Mouse (Mus musculus) liver, adult 2 months (tissue): ENCODE data around the gene Ctdspl. TPM values are rescaled to one million over a fixed set of nuclear protein-coding genes. Genes with fewer than 3 reads are reported as not detected.

Experiments used
- DNase-seq: peaks from one replicate; pipeline ENCODE4 v3.0.0-alpha.2; 2011; ENCODE audit warnings: low read depth, low spot score; ENCODE audit errors: extremely low read depth
- H3K27ac ChIP-seq: fragments of 200-500 bp; replicated peaks from 2 replicates; pipeline ENCODE4 v1.5.1; 2012; ENCODE audit warnings: low read depth, mild to moderate bottlenecking, control low read depth, inconsistent platforms, low read length; ENCODE audit not compliant: insufficient read depth
- H3K27me3 ChIP-seq: fragments of 200-500 bp; 2 replicates; pipeline ENCODE4 v1.6.1; 2012; ENCODE audit warnings: mild to moderate bottlenecking, moderate library complexity, low read length, inconsistent platforms; ENCODE audit not compliant: control insufficient read depth, insufficient read depth
- H3K36me3 ChIP-seq: fragments of 200-500 bp; 2 replicates; pipeline ENCODE4 v1.6.1; 2012; ENCODE audit warnings: low read length, inconsistent platforms; ENCODE audit not compliant: control insufficient read depth, insufficient read depth
- H3K4me1 ChIP-seq: fragments of 200-500 bp; 2 replicates; pipeline ENCODE4 v1.6.1; 2011; ENCODE audit warnings: low read length; ENCODE audit not compliant: control insufficient read depth, insufficient read depth
- H3K4me3 ChIP-seq: fragments of 200-500 bp; 2 replicates; pipeline ENCODE4 v1.5.1; 2011; ENCODE audit warnings: low read depth, mild to moderate bottlenecking, control low read depth, low read length, moderate library complexity; ENCODE audit not compliant: insufficient read depth
- H3K79me2 ChIP-seq: fragments of 200-500 bp; 2 replicates; pipeline ENCODE4 v1.6.1; 2012; ENCODE audit warnings: inconsistent platforms, mild to moderate bottlenecking, low read length, moderate library complexity; ENCODE audit not compliant: control insufficient read depth, insufficient read depth
- H3K9ac ChIP-seq: fragments of 200-500 bp; 2 replicates; pipeline ENCODE4 v1.6.1; 2012; ENCODE audit warnings: low read depth, mild to moderate bottlenecking, control low read depth, inconsistent platforms, low read length
- CTCF ChIP-seq: fragments of 200-500 bp; IDR thresholded peaks from 2 replicates; pipeline ENCODE4 v1.5.1; 2011; ENCODE audit warnings: low read depth, low read length, control low read depth
- POLR2A ChIP-seq: fragments of 200-500 bp; IDR thresholded peaks from 2 replicates; pipeline ENCODE4 v1.6.1; 2011; ENCODE audit warnings: low read length, control low read depth; ENCODE audit not compliant: insufficient read depth; ENCODE audit errors: extremely low read depth
- WGBS: fragments of 180-500 bp; shearing (Covaris S2); methylation state at CpG from one replicate; pipeline ENCODE4 v1.1.7; 2018; 5-methylcytosine and 5-hydroxymethylcytosine counted together
- polyA plus RNA-seq: library from polyadenylated mRNA; depleted of rRNA; stranded (reverse); fragments of >200 nt; gene quantifications from 2 replicates; pipeline ENCODE4 v1.2.3, GENCODE M21; 2012
- total RNA-seq: library from RNA; depleted of rRNA; stranded (reverse); fragments of >200 nt; gene quantifications from 2 replicates; pipeline ENCODE4 v1.2.3, GENCODE M21; 2014

Gene Ctdspl
- total and polyA plus RNA-seq, 2 experiments = 2.5 to 3.5 TPM

GRCm38 (mm10) chr9:118913048-118913447, 13.2 kb upstream of the Ctdspl start:
- H3K9ac ChIP-seq = no peak overlapping the region
- WGBS = 36% methylated on average over 9 of the region's 9 CpGs
- H3K4me1 ChIP-seq = no peaks in the 10 kb centered on the region
- H3K27me3 ChIP-seq = no peaks in the 10 kb centered on the region
- DNase-seq = peak; percentile 54
- no peak overlapping the region for H3K27ac ChIP-seq
- no peak for TF ChIP-seq POLR2A
- TF ChIP-seq CTCF = no peak
- no peaks in the 10 kb centered on the region for H3K79me2 ChIP-seq
- no peaks in the 10 kb centered on the region for H3K36me3 ChIP-seq
- H3K4me3 ChIP-seq = no peak overlapping the region

DNA sequence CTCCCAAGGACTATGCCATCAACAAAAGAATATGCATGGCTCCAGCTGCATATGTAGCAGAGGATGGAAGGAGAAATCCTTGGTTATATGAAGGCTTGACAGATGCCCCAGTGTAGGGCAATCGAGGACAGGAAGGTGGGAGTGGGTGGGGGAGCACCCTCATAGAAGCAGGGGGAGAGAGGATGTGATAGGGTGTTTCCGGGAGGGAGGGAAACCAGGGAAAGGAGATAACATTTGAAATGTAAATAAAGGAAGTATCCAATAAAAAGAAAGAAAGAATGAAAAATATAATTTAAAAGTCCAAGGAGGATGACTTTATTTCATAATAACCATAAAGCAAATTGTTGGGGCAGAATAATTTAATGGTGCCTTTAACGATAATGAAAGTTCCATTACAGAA, 12.6 kb upstream of the Ctdspl start:
- TF ChIP-seq CTCF (no peak), POLR2A (no peak)
- Histone ChIP-seq H3K27ac (no peak overlapping the region), H3K27me3 (no peaks in the 10 kb centered on the region), H3K36me3 (no peaks in the 10 kb centered on the region), H3K4me3 (no peak overlapping the region), H3K9ac (no peak overlapping the region), H3K79me2 (no peaks in the 10 kb centered on the region), H3K4me1 (no peaks in the 10 kb centered on the region)
- 70% methylated on average over 3 of the region's 3 CpGs for WGBS
- DNase-seq = no peak

DNA sequence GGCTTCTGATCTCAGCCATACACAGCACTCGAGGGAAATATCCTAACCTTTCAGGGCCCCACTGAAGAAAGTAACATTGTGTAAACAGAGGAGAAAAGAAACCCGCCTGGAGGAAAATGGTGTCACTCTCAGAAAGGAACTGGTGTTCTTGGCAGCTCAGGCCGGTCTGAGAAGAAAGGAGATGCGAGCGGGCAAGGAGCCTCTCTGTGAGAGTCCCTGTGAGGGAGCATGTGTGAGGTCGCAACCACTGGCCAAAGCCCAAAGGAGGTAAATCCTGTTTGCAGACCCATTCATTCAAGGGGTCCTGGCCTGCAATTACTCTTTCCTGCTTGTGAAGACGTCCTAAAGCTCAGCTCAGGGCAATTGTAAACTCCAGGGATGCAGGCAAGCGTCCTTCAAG, 11.7 kb upstream of the Ctdspl start:
- H3K27me3 ChIP-seq = no peaks in the 10 kb centered on the region
- H3K27ac ChIP-seq = no peak overlapping the region
- H3K79me2 ChIP-seq = no peaks in the 10 kb centered on the region
- H3K9ac ChIP-seq = no peak overlapping the region
- H3K4me1 ChIP-seq = no peaks in the 10 kb centered on the region
- H3K36me3 ChIP-seq = no peaks in the 10 kb centered on the region
- no peak for DNase-seq
- TF ChIP-seq POLR2A (no peak), CTCF (no peak)
- no peak overlapping the region for H3K4me3 ChIP-seq
- 72% methylated on average over 8 of the region's 8 CpGs for WGBS

- no peaks in the 10 kb centered on the region for H3K27me3 ChIP-seq
- H3K9ac ChIP-seq = no peak overlapping the region
- WGBS = 65% methylated on average over 5 of the region's 5 CpGs
- TF ChIP-seq POLR2A (no peak), CTCF (peak; percentile 64)
- no peaks in the 10 kb centered on the region for H3K4me1 ChIP-seq
- H3K27ac ChIP-seq = no peak overlapping the region
- H3K4me3 ChIP-seq = no peak overlapping the region
- no peak for DNase-seq
- H3K36me3 ChIP-seq = no peaks in the 10 kb centered on the region
- H3K79me2 ChIP-seq = no peaks in the 10 kb centered on the region
These were observed 11.0 kb upstream of the Ctdspl start for GRCm38 (mm10) chr9:118915290-118915689.

GRCm38 (mm10) chr9:118919672-118920186, 6.5 kb upstream of the Ctdspl start:
- Histone ChIP-seq H3K79me2 (no peaks in the 10 kb centered on the region), H3K27ac (no peak overlapping the region), H3K36me3 (no peaks in the 10 kb centered on the region), H3K4me1 (no peaks in the 10 kb centered on the region), H3K9ac (no peak overlapping the region), H3K27me3 (no peaks in the 10 kb centered on the region), H3K4me3 (no peak overlapping the region)
- TF ChIP-seq POLR2A (no peak), CTCF (no peak)
- 75% methylated on average over 16 of the region's 16 CpGs for WGBS
- DNase-seq = no peak

DNA sequence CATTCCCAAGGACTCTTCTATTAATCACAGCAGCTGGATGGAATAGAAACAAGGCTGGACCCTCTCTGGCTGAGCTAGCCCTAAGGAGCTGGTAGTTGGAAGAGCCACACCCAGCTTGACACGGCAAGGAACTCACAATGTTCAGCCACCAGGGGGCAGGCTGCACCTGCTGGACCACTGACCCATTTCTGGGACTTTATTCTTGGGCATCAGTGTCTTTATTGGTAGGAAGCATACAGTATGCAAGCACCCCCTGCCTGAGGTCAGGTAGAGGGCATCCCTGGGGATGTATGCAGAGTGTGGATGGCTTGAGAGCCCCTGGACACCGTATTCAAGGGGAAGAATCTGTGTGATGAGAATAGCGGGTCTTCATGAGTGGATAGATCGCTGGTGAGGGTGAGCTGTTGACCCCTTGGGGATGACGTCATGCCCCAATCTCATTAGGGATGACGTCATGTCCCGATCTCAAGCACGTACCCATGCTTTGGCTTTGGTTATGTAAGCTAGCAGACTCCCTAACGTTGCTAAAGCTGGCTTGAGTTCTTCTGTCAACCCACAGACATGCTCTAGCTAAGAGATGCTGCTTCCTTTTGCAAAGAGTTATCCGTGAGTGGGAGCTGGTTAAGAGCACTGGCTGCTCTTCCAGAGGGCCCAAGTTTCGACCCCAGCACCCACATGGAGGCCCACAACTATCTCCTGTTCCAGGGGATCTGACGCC, 5.3 kb upstream of the Ctdspl start:
- no peaks in the 10 kb centered on the region for H3K79me2 ChIP-seq
- H3K36me3 ChIP-seq = no peaks in the 10 kb centered on the region
- peak; percentile 98 for TF ChIP-seq CTCF
- TF ChIP-seq POLR2A = no peak
- no peak overlapping the region for H3K9ac ChIP-seq
- no peak overlapping the region for H3K4me3 ChIP-seq
- H3K4me1 ChIP-seq = no peaks in the 10 kb centered on the region
- no peaks in the 10 kb centered on the region for H3K27me3 ChIP-seq
- peak; percentile 44 for DNase-seq
- 45% methylated on average over 12 of the region's 12 CpGs for WGBS
- no peak overlapping the region for H3K27ac ChIP-seq
